Mouse (Mus musculus) G1E (cell line): ENCODE data around the gene Pfn3.

Experiments
- CTCF ChIP-seq: IDR thresholded peaks from 2 replicates; pipeline ENCODE4 v1.5.1; 2012; ENCODE audit warnings: low read depth, low read length, inconsistent platforms, mixed read lengths
- GATA1 ChIP-seq: IDR thresholded peaks from 2 replicates; pipeline ENCODE4 v1.6.1; 2012; ENCODE audit warnings: borderline replicate concordance, low read length, inconsistent platforms, mixed read lengths
- POLR2AphosphoS5 ChIP-seq: IDR thresholded peaks from 2 replicates; pipeline ENCODE4 v1.6.1; 2012; ENCODE audit warnings: low read depth, low read length, inconsistent platforms; ENCODE audit not compliant: insufficient replicate concordance
- TAL1 ChIP-seq: conservative IDR thresholded peaks from 2 replicates; pipeline ENCODE4 v1.6.1; 2012; ENCODE audit warnings: low read depth, low read length, inconsistent platforms, mixed read lengths

DNA sequence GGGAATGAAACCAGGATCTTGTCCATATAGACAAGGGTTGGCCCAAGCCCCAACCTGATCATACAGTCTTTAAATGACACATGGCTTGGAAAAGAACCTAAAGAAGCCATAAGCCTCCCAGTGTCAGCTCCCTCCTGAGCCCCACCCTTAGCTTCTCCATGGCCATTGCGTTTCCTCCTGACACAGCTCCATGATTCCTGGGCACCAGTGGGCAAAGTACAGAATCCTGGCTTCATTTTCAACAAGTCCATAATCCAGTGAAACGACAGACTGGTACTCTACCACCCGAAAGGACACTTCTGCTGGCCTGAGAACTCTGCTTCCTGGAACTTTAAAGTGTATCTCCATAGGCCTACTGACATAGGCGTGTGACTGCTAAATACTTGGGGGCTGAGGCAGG lies 7.7 kb downstream of the Pfn3 start:
- TF ChIP-seq CTCF (no peak), TAL1 (no peak), GATA1 (no peak), POLR2AphosphoS5 (no peak)
